Mouse (Mus musculus) layer of hippocampus, postnatal 36 days (tissue): Measurements from ENCODE around the gene Wnt7a. TPM values are rescaled to one million over a fixed set of nuclear protein-coding genes. Genes with fewer than 3 reads are reported as not detected.

ENCODE experiments used
- DNase-seq, 2 experiments: peaks; one replicate each; pipeline ENCODE4 v3.0.0; 2022
- total RNA-seq, 2 experiments: library from RNA; stranded (reverse); gene quantifications; 2 replicates each; pipeline ENCODE4 v1.2.3; 2021

Wnt7a gene
- total RNA-seq, 2 experiments from 2014 or later: 23.1 to 30.4 TPM

DNA sequence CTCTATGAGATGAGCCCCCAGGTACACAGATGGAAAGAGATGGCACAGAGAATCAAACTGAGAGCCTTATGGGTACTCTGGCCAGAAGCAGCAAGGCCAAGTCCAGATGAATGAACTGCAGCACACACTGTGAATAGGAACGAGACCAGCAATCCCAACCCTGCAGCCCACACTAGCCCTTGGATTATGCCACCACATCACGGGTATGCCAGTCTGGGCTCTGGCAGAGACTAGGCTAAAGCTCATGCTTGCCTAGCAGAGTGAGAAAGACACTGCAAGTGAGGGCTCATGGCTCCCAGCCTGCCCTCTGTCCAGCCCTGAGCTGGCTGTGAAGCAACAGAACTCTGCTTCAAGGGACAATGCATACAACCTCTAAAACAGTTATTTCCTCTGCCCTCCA lies 26.7 kb downstream of the Wnt7a start:
- no peak for DNase-seq

DNA sequence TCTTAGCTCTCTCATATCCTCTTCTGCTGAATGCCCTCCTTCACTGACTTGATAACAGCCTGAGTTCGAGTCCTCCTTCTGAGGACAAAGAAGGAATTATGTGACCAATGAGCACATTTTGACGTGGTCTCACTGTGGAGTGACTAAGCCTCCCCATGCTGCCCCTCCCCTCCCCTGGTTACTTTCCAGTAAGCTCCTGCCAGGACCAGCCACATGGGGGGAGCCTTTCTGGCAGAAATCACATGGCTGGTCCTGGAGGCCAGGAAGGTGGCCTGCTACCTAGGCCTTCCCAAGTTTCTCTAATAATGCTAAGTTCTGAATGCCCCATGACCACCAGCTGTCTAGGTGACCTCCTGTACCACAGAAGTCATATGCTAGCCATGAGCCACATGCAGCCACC lies 27.3 kb downstream of the Wnt7a start:
- DNase-seq: no peak

DNA sequence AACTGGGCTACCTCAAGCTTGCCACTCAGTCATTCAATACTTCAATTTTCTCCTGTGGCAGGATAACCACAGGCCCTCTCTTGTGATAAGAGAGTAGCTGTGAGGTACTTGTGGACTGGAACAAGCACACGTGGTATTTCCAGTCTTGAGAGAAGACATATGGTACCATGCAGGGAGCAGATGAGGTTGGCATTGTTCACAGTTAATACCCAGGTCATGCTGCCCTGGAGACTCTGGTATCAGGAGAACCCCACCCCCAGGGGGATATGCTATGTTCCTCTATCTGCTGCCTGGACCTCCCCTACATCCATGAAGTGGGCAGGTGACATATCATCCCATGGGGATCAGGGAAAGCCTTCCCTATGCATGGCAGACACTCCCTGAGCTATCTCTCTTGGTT lies 27.9 kb downstream of the Wnt7a start:
- DNase-seq: no peak

DNA sequence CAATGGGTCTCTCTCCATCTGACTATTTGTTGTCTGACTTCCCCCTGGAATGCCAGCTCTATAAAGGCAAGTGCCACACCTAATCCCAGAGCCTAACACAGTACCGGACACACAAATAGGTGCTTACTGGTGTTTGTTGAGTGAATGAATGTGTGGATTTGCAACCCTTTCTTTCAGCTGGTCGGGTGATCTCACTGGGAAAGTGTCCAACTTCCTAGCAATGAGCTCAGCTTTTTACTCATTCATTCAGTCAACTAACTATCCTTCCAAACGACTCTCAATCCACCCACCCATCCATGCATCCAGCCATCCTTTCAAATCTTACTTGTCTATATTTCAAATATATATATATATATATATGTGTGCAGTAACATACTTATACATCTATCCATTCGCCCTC lies 31.3 kb downstream of the Wnt7a start:
- no peak for DNase-seq

DNA sequence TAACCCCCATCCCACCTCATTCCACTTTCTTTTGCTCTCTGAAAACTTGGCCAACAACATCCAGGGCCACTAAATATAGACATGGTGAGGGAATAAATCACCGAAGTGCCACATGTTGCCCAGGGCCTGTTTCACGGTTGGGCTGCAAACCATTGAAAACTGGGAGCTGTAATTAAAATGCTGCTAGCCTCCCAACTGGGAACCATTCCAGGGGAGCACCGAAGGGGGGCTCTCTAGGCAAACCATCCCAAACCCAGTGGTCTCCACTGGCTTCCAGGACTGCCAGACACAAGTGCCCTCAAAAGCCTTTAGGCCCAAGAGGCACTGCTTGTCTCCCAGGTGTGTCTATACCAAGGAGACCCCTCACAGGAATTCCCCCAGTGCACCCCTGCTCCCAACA lies 31.9 kb downstream of the Wnt7a start:
- DNase-seq: no peak

DNA sequence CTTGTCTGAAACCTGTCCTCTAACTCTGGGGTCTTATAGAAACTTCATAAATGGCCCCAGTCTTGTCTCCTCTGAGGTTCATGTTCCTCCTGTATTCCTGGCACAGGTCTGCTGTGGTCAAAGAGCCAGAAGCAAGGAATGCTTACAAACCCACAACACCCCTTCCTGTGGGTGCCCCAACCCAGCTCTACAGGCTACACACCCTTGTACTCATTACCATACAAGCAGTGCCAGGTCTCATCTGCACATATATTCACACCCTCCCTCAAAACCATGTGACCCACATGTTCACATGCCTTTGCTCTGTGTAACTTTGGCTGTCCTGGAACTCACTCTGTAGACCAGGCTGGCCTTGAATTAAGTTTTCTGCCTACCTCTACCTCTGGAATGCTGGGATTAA lies 38.2 kb downstream of the Wnt7a start:
- DNase-seq: no peak

DNA sequence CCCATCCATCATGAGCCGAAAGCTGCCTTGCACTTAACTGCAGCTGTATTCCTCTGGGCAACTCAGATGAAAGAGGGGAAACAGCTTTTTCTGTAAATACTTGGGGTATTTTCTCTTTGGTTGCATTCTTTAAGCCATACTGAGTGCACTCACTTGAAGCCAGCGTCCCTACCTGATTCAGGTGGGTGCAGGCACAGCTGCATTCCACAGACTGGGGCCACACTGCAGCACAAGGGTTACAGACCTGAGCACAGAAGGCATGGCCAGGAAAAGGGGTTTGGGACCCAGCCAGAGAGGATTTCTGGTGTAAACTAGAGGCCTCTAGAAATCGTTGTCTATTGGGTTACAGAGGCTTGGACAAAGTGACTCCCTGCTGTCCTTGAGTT lies 38.6 kb downstream of the Wnt7a start:
- DNase-seq: no peak

DNA sequence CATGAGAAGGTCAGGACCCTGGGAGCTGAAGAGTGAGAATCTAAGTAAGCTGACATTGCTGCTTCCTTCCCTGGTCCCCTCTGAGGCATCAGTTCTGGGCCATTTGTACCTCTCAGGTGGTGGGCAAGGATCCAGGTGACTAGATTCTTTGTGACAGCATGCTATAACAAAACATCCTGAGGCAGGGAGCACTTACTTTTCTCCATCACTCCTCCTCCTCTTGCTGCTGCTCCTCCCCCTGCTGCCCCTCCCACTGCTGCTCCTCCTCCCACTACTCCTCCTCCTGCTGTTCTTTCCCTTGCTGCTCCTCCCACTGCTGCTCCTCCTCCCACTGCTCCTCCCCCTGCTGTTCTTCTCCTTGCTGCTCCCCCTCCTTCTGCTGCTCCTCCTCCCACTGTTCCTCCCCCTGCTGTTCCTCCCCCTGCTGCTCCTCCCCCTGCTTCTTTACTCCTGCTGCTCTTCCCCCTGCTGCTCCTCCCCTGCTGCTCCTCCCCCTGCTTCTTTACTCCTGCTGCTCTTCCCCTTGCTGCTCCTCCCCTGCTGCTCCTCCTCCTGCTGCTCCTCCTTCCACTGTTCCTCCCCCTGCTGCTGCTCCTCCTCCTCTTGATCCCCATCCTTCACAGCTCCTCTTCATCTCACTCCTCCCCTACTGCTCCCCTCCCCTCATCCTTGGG lies 39.1 kb downstream of the Wnt7a start:
- DNase-seq: no peak

DNA sequence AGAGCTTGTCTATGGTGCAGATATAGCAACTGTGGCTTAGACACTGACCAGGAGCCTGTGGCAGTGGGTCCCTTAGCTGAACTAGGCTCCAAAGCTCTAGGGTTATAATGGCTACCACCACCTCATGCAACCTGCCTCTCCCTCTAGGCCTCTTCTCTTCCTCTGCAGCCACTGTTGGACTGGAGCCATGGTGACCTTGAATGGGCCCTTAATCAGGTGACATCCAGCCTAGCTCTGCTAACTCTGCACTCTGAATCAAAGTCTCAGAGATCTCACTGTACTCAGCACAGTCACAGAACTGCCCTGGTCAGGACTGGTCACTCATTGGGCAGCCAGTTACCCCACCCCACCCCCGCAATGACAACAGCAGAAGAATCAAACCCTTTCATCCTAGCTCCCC lies 44.4 kb downstream of the Wnt7a start:
- DNase-seq: no peak

DNA sequence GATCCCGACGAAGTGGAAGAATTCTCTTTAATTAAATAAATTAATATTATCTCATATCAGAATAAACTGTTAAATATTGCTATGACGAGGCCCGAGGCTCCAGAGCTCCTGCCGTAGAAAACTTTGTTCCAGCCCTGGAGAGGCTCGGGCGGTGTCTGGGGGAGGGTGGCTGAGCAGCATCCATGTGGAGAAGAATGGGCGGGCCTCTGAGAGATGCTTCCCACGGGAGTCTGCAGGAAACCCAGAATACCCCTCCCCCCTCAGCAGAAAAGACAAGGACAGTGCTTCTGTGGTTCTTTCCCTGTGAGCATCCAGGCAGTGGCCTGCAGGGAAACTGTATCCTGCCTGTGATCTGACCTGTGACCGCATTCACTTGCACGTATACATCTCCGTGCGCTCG lies 45.7 kb downstream of the Wnt7a start:
- DNase-seq: no peak

DNA sequence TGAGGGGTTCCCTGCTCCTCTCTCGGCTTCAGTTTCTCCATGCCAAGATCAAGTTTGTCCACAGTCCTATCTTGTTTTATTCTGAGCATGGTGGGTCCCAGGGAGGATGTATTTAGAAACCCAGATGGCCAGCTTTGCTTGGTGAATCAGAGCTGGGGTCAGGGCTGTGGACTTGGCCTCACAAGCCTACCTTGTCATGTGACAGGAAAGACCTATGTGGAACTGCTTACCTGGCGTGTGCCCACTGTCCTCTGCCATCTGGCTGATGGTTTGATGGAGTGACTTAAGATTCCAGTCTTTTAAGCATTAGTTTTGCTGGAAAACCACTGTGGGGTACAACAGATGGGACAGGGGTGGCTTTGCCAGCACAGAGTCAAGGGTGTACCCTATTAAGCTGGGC lies 48.4 kb downstream of the Wnt7a start:
- no peak for DNase-seq

DNA sequence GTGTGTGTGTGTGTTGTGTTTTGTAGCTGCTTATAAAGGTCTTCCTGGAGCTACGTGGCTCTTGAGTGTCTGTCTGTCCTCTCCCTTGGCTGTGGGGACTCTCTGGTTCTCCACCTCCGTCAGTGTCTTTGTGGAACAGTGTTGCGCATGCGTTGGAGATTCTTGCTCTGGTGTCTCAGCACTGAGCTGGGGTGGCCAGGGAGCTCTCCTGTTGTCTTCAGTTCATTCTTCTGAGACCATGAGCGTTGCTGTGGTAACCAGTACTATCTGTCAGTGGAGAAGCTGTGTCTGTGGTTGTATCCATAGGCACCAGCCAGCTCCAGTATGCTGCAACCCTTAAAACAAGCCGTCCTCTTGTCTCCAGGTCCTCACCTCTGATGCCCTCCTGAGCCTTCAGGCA lies 50.2 kb downstream of the Wnt7a start:
- no peak for DNase-seq

DNA sequence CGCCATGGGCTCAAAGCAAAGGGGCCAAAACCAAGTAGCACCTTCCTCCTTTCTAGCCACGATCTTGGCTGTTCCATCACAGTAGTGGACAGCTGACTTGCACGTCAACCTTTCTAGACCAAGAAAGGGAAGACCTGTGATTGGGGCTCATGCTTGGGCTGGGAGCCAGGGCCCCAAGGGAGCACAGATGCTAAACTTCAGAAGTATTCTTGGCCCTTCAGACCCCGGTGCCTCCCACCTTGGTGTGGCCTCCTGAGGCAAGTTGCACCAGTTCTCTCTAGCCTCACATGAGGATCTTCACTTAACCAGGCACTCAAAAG lies 50.8 kb downstream of the Wnt7a start:
- DNase-seq: no peak

DNA sequence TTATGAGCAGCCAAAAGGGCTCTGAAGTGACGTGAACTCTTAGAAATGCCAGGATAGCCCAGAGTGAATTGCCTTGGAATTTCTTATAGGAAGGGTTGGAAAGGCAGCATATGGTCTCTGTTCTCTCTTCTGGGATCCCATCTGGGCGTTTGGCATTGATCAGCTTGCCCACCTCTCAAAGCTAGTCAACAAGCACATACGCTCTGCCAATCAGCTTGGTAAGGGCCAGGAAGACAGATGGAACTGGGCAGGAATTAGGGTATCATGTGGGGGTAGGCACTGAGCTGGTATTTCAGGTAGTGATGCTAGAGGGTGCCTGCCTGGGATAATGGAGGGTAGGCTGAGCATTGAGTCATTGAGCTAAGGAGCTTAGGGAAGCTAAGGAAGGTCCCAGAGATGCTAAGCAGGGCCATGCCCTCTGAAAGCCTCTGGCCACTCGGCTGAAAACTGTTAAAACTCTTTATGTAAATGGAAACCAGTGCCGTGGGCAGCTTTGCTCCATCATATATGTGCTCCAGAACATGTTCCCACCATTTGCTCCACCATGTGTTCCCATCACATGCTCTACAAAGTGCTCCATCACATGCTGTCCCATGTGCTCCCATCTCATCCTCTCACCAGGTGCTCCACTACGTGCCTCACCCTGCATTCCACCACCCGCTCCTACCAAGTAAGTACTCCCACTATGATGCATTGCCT lies 51.3 kb downstream of the Wnt7a start:
- DNase-seq: peak; percentile 75 to 77

DNA sequence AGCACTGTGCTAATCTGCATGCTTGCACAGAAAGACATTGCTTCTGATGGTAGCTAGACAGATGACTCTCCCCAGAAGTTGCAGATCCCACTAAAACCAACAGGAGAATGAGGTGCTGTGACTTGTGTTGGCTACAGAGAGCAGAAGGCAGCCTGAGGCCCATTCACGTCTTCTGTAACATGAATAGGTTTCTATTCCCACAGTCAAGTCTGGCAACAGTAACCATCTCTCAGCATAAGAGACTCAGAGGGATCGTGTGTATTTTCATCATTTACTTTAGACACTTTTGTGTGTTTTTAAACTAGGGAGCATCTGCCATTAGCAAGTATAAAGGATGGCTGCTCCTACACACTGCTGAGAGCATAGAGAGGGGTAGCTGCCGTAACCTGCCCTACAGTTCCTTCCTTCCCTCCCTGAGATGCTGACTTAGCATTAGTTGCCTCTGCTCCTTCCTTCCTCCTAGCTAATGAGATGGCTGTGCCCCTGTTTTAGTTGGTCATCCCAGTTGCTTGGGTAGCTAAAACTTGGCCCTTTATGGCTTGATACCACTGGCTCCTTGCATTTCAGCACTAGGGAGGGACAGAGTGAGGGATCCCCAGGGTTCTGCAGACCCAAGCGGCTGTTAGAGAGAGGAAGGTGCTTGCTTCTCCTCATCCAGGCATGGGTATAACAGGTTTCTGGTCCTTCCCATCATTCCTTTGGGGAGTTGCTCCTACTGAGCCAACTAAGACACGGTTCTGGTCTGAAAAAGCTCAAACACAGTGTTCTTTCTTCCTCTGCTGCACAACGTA lies 52.1 kb downstream of the Wnt7a start:
- peak in 1 of 2 experiments; percentile 48 for DNase-seq

DNA sequence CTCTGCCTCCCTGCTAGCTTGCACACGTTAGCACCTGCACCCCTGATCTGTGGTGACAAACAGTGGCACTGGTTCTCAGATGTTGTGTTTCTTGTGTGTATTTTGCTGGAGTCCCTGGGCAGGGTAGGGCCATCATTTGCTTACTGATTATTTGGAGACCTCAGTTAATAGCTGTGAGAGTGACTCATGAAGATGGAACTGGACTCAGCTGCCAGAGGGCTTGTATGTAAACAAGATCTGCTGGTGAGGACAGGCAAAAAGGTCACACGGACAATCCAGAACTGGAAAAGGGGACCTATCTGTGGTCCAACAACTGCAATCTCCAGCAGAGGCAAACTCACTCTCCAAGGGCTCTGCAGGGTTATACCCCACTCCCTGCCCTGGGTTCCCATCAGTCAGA lies 52.8 kb downstream of the Wnt7a start:
- DNase-seq: no peak

DNA sequence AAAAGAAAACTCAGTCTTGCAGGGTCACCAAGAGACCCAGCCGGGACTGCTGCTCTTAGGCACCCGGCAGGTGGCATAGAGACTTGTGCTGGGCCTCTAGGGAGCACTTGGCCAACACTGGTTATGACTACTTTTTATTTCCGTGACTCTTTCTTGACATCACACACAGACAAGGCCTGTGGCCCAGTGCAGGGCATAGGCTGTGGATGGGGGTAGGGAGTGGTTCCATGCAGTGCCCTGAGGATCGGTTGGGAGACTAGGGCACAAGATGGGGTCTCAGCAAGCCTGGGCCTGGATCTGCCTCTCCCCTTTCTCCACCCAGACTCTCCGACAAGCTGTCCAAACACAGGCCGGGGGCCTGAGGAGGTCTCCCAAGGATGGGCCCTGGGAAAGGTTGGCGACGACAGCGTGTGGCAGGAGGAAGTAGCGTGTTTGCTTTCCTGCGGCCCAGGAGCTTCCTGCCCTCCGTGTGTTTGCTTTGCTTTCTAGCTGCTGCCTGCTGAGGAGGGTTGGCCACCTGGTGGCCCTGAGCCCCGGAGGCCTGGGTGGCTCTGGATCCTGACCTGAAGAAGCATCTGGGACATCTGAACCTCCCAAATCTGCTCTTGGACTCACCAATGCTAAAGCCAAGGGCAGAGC lies 53.8 kb downstream of the Wnt7a start:
- DNase-seq: no peak

DNA sequence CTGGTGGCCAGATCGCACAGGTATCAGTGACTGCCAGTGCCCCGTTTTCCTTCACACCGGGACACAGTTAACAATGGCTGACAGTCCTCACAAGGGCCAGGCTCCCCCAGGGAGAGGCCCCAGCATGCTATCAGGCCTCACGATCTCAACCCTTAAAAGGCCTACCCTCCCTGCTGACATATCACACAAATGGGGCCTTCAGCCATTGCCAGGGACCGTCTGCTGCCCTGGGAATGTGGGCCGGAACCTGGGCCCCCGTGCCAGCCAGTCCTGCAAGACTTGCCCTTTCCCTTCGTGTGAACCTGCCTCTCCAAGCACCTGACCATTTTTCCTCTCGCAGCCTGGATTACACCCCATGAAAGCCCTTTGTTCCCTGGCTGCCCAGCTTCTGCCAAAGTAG lies 61.5 kb downstream of the Wnt7a start:
- DNase-seq: no peak

DNA sequence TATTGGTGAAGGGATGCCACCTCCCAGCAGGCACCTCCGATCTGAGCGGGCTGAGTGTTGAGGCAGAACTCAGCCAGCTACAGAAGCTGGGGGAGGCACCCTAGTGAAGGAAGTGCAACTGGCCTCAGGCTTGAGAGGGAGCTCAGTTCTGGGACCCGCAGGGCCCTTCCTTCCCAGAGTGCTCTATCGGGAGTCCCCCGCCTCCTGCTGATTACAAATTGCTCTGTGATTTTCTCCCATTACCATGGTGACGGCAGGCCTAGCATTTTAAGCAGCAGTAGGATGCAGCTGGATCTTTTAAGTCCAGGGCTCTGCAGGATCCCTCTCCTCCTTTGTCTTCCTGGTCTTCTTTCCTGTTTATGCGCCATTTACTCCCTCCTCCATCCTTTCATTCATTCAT lies 63.4 kb downstream of the Wnt7a start:
- no peak for DNase-seq

DNA sequence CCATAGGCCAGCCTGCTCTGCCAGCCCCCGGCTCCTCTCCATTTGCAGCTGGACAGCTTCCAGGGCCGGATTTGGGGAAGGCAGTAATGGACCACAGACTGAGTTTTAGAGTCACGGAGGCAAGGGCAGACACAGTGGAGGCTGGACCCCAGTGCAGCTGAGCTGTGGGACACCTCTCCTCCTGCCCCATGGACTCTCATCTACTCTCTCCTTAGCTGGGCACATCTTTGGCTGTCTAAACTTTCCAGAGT lies 64.3 kb downstream of the Wnt7a start:
- no peak for DNase-seq

DNA sequence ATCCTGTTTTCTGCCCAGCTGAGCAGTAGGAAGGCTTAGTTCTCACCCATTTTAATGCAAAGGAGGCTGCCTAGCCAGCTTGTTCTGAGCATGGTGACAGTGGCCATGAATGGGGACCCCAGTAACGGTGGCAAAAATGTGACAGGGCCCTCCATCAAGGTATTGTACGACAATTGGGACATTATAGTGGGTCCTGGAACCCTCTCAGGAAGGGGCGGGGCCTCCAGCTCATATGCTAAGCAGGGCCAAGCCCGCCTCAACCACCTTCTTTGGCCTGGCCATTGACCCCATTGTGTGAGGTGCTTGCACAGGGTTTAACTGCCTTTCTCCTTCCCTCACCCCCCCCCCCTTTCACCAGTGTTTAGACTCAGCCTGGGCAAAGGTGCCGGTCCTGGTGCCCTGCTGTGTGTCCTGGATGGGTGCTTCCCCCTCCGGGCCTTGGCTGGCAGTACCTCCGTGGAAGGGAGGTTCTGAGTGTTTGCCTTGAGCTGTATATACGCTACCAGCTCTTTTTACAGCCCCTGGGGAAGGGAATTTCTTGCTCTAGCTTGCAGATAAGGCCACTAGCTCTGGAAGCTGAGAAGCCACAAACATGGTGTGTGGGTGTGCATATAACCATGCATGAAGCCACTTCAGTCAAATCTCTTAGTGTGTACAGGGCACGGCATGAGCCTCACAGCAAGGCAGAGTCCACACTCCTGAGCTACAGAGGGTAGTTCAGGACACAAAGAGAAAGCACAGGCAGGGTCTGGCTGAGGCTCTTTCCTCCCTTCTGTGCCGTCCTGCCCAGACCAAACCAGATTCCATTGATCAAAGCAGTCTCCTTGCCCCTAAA lies 64.9 kb downstream of the Wnt7a start:
- peak in 1 of 2 experiments; percentile 36 for DNase-seq

DNA sequence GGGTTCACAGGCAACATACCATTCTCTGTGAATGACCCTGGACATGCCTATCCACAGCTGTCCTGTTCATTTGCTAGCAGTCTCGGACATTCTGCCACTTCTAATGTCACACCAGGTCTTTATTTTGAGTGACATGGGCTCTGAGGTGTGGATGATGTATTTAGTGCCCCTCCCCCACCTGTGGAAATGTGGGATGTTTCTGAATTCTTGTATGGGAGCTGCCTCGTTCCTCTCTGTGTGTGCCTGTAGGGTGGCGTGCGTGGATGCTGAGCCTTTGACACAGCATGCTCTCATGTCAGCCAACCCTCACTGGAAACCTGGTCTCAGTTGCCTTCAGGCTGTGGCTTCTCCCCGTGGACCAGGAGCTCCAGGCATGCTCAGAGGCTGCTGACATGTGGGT lies 66.1 kb downstream of the Wnt7a start:
- no peak for DNase-seq
